Mouse (Mus musculus): ENCODE results near the gene Tex37.

DNA sequence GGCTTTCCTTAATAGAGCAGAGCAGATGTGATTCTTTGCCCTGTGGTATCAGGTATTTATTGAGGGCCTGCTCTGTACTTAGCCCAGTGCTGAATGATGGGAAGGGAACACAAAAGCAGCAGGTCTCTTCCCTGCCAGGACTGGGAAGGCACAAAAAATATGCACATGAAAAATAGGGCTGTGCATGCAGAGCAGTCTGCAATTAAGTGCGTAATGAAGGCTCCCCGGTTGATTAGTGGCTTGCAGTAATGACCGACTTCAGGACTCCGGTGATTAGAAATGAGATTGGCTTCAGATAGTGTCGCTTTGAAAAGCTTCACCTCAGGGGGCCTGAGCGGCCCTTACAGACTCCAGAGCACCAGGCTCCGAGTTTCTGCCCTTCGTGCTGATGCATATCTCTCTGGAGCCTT, 19.1 kb downstream of the Tex37 start:
- TF ChIP-seq POLR2A (IDR thresholded peaks at IDR 0.05; ENCODE audit: low read depth, low read length) (no peak), CTCF (IDR thresholded peaks at IDR 0.05; ENCODE audit: borderline replicate concordance, insufficient read depth, low read length) (no peak)
